ENCODE assay signal across 17 mouse cellular contexts in genomic region chr16:89585604-89586508, GRCm38 (mm10). TPM values are rescaled to one million over a fixed set of nuclear protein-coding genes. Genes with fewer than 3 reads are reported as not detected.
A peak's percentile ranks its signal among the peaks of the same experiment; 100 is the strongest.
DNase-seq lines count a peak whose midpoint lies in the region; ATAC-seq and TF ChIP-seq lines count a peak whose summit lies in the region.
"Had no signal": no experiment of that assay in that cellular context is flagged by ENCODE, and none has a peak within 500 bp of the region (broad histone marks: within the 10 kb centered on the region; RNA-seq: fewer than 3 reads in every experiment).

No protein-coding gene starts in this region.

- ATAC-seq in stomach, embryonic 15.5 days (ENCODE audit: insufficient read depth, low FRiP score, low read depth), result peak; percentile 22; the same call in 1 of the 2 replicates
- ATAC-seq in stomach, postnatal 0 days (ENCODE audit: low FRiP score, low TSS enrichment), result no peak
- no peak for ATAC-seq in erythroblast, adult 5-6 weeks (replicated peaks; ENCODE audit: low FRiP score, poor library complexity, severe bottlenecking)

- peaks cover 17% of the 10 kb centered on the region for H3K4me1 ChIP-seq in heart, embryonic 10.5 days
- H3K4me1 ChIP-seq in stomach, embryonic 15.5 days, result no peaks in the 10 kb centered on the region
- no peaks in the 10 kb centered on the region for H3K4me1 ChIP-seq in stomach, postnatal 0 days (replicated peaks; ENCODE audit: control insufficient read depth, insufficient read depth)
- H3K4me1 ChIP-seq in liver, adult 2 months (ENCODE audit: control insufficient read depth, insufficient read depth, low read length), result no peaks in the 10 kb centered on the region
- peaks cover 9% of the 10 kb centered on the region for H3K4me1 ChIP-seq in limb, embryonic 10.5 days

- no peak overlapping the region for H3K4me3 ChIP-seq in heart, embryonic 10.5 days
- no peak overlapping the region for H3K4me3 ChIP-seq in stomach, embryonic 15.5 days (replicated peaks)
- H3K4me3 ChIP-seq in stomach, postnatal 0 days (ENCODE audit: low read depth, low read length), result no peak overlapping the region
- H3K4me3 ChIP-seq in liver, adult 2 months (ENCODE audit: insufficient read depth, low read depth, low read length), result no peak overlapping the region
- no peak overlapping the region for H3K4me3 ChIP-seq in limb, embryonic 10.5 days
- H3K4me3 ChIP-seq: heart, embryonic 13.5 days had no signal

- H3K27ac ChIP-seq in heart, embryonic 10.5 days, result no peak overlapping the region
- no peak overlapping the region for H3K27ac ChIP-seq in stomach, embryonic 15.5 days
- H3K27ac ChIP-seq in stomach, postnatal 0 days (replicated peaks), result no peak overlapping the region
- H3K27ac ChIP-seq in liver, adult 2 months (replicated peaks; ENCODE audit: insufficient read depth, low read depth, low read length), result no peak overlapping the region
- H3K27ac ChIP-seq in limb, embryonic 10.5 days, result no peak overlapping the region
- H3K27ac ChIP-seq: heart, embryonic 13.5 days had no signal

- 57% methylated on average over 9 of the region's 9 CpGs for WGBS in heart, embryonic 10.5 days
- WGBS in stomach, embryonic 15.5 days, result 58% methylated on average over 9 of the region's 9 CpGs
- WGBS in stomach, postnatal 0 days, result 60% methylated on average over 9 of the region's 9 CpGs
- 45% methylated on average over 9 of the region's 9 CpGs for WGBS in liver, adult 2 months
- 70% methylated on average over 9 of the region's 9 CpGs for WGBS in limb, embryonic 10.5 days

- H3K9ac ChIP-seq in stomach, embryonic 15.5 days, result no peak overlapping the region
- H3K9ac ChIP-seq in stomach, postnatal 0 days (ENCODE audit: low read length), result no peak overlapping the region
- H3K9ac ChIP-seq in liver, adult 2 months (ENCODE audit: low read depth, low read length), result no peak overlapping the region
- H3K9ac ChIP-seq: heart, embryonic 13.5 days had no signal

- TF ChIP-seq CTCF in stomach, postnatal 0 days (IDR thresholded peaks at IDR 0.05; ENCODE audit: low read depth), result no peak
- no peak for TF ChIP-seq CTCF in liver, adult 2 months (IDR thresholded peaks at IDR 0.05; ENCODE audit: low read depth, low read length)

- peak; percentile 64 for DNase-seq in heart, embryonic 10.5 days (ENCODE audit: low spot score)
- DNase-seq in heart, adult 18-20 months, result no peak
- no peak for DNase-seq in stomach, postnatal 0 days (ENCODE audit: low spot score)
- DNase-seq in liver, adult 2 months (ENCODE audit: extremely low read depth, low read depth, low spot score), result peak; percentile 32
- DNase-seq in testis, postnatal 10 days (ENCODE audit: low spot score), result peak; percentile 56
- DNase-seq in limb, embryonic 10.5 days (ENCODE audit: low spot score), result no peak
- DNase-seq: embryo, embryonic 11 days; right cerebral cortex, adult 18-20 months; thymus, adult 18-20 months had no signal

- no peaks in the 10 kb centered on the region for H3K79me2 ChIP-seq in liver, adult 2 months (ENCODE audit: control insufficient read depth, insufficient read depth, low read length)

- H3K9me3 ChIP-seq in heart, embryonic 10.5 days, result no peaks in the 10 kb centered on the region
- no peaks in the 10 kb centered on the region for H3K9me3 ChIP-seq in stomach, embryonic 15.5 days
- no peaks in the 10 kb centered on the region for H3K9me3 ChIP-seq in stomach, postnatal 0 days (ENCODE audit: control insufficient read depth, low read length)
- no peaks in the 10 kb centered on the region for H3K9me3 ChIP-seq in limb, embryonic 10.5 days (replicated peaks)
- H3K9me3 ChIP-seq: heart, embryonic 13.5 days had no signal

- H3K36me3 ChIP-seq in heart, embryonic 10.5 days, result no peaks in the 10 kb centered on the region
- no peaks in the 10 kb centered on the region for H3K36me3 ChIP-seq in stomach, embryonic 15.5 days
- H3K36me3 ChIP-seq in stomach, postnatal 0 days (ENCODE audit: control insufficient read depth, insufficient read depth, low read length), result no peaks in the 10 kb centered on the region
- no peaks in the 10 kb centered on the region for H3K36me3 ChIP-seq in liver, adult 2 months (ENCODE audit: control insufficient read depth, insufficient read depth, low read length)
- H3K36me3 ChIP-seq in limb, embryonic 10.5 days, result no peaks in the 10 kb centered on the region
- H3K36me3 ChIP-seq: heart, embryonic 13.5 days had no signal

- TF ChIP-seq EP300 in stomach, postnatal 0 days (optimal IDR thresholded peaks at IDR 0.05), result no peak

- H3K4me2 ChIP-seq in stomach, embryonic 15.5 days, result no peak overlapping the region
- no peak overlapping the region for H3K4me2 ChIP-seq in stomach, postnatal 0 days (replicated peaks; ENCODE audit: low read depth)
- H3K4me2 ChIP-seq: heart, embryonic 13.5 days had no signal

- no peak for TF ChIP-seq POLR2A in liver, adult 2 months (IDR thresholded peaks at IDR 0.05; ENCODE audit: extremely low read depth, insufficient read depth, low read length)

- no peaks in the 10 kb centered on the region for H3K27me3 ChIP-seq in heart, embryonic 10.5 days (ENCODE audit: insufficient read depth, poor library complexity, severe bottlenecking)
- no peaks in the 10 kb centered on the region for H3K27me3 ChIP-seq in stomach, embryonic 15.5 days (replicated peaks)
- H3K27me3 ChIP-seq in stomach, postnatal 0 days (ENCODE audit: control insufficient read depth, insufficient read depth, low read length), result no peaks in the 10 kb centered on the region
- H3K27me3 ChIP-seq in liver, adult 2 months (ENCODE audit: control insufficient read depth, insufficient read depth, low read length), result no peaks in the 10 kb centered on the region
- H3K27me3 ChIP-seq in limb, embryonic 10.5 days (ENCODE audit: low read depth, poor library complexity, severe bottlenecking), result no peaks in the 10 kb centered on the region
- H3K27me3 ChIP-seq: CH12.LX; heart, embryonic 13.5 days had no signal

RNA-seq across cellular contexts. Expression of gene Krtap11-1, which starts 14.9 kb away (rescaled TPM):
- polyA plus RNA-seq in heart, embryonic 10.5 days (2016; fragmentation: Nextera tagmentation; extraction: Ambion mirVana), result not detected in 2 replicates
- total RNA-seq in heart, adult 18-20 months (2021), result not detected
- polyA plus RNA-seq in stomach, embryonic 15.5 days (2015; fragmentation: Nextera tagmentation; extraction: Ambion mirVana), result not detected in 2 replicates
- polyA plus RNA-seq in stomach, postnatal 0 days (2015; fragmentation: Nextera tagmentation; extraction: Ambion mirVana), result not detected in 2 replicates
- total RNA-seq in liver, adult 2 months (2014; rRNA removed), result not detected in 2 replicates
- polyA plus RNA-seq in liver, adult 2 months (2012; rRNA removed), result not detected in 2 replicates
- not detected in 2 replicates for polyA plus RNA-seq in limb, embryonic 10.5 days (2016; fragmentation: Nextera tagmentation; extraction: Ambion mirVana)
- total RNA-seq in erythroblast, adult 5-6 weeks (2015; ENCODE audit: low replicate concordance), result not detected in 2 replicates
- not detected in 2 replicates for total RNA-seq in erythroblast, adult 5-6 weeks (2017; ENCODE audit: low replicate concordance)
- total RNA-seq: CH12.LX; layer of hippocampus, adult 18-20 months; megakaryocyte-erythroid progenitor cell, adult 5-6 weeks had no signal
- polyA plus RNA-seq: forebrain, embryonic 11.5 days; heart, embryonic 13.5 days; limb, embryonic 14.5 days had no signal

Comparison
In these comparisons a context has a peak if more than half of its experiments do, and no peak if none do; other contexts are left out.
1. DNase-seq: peak in heart, embryonic 10.5 days (single experiment), liver, adult 2 months (single experiment) and testis, postnatal 10 days (single experiment); none in heart, adult 18-20 months (0 of 2), stomach, postnatal 0 days (single experiment) and limb, embryonic 10.5 days (single experiment).